In genomic region chr2:37837542-37837941, GRCm38 (mm10) we compare ENCODE assay signal across 24 mouse cellular contexts.
"Had no signal": no experiment of that assay in that cellular context is flagged by ENCODE, and none has a peak within 500 bp of the region (broad histone marks: within the 10 kb centered on the region; RNA-seq: fewer than 3 reads in every experiment).

No protein-coding gene starts in this region.

- H3K36me3 ChIP-seq: heart, embryonic 10.5 days; hindbrain, embryonic 10.5 days; hindbrain, embryonic 12.5 days had no signal

- H3K27me3 ChIP-seq: hindbrain, embryonic 12.5 days; limb, embryonic 12.5 days had no signal

- ATAC-seq: hindbrain, embryonic 16.5 days; inflammation-experienced regulatory T-cells, adult 6 months had no signal

- H3K4me2 ChIP-seq: heart, embryonic 12.5 days; hindbrain, embryonic 12.5 days; hindbrain, embryonic 14.5 days; limb, embryonic 12.5 days; liver, embryonic 11.5 days had no signal

- H3K27ac ChIP-seq: gastrocnemius, adult 2 months; heart, embryonic 10.5 days; hindbrain, embryonic 10.5 days; hindbrain, embryonic 12.5 days; hindbrain, embryonic 14.5 days; layer of hippocampus, adult 2 months; left cerebral cortex, adult 2 months; limb, embryonic 10.5 days; limb, embryonic 12.5 days had no signal

- H3K9me3 ChIP-seq: heart, embryonic 10.5 days; heart, embryonic 12.5 days; hindbrain, embryonic 10.5 days; hindbrain, embryonic 12.5 days; limb, embryonic 10.5 days; limb, embryonic 12.5 days had no signal

- H3K4me3 ChIP-seq: gastrocnemius, adult 2 months; heart, embryonic 10.5 days; heart, embryonic 12.5 days; hindbrain, embryonic 10.5 days; hindbrain, embryonic 12.5 days; layer of hippocampus, adult 2 months; left cerebral cortex, adult 2 months; limb, embryonic 10.5 days; limb, embryonic 12.5 days had no signal

- H3K9ac ChIP-seq: heart, embryonic 12.5 days; hindbrain, embryonic 12.5 days; hindbrain, embryonic 14.5 days; limb, embryonic 12.5 days had no signal

- DNase-seq: gastrocnemius, adult 2 months; gastrocnemius, postnatal 10 days; gastrocnemius, postnatal 25 days; heart, adult 18-20 months; heart, postnatal 10 days; heart, postnatal 4 days; kidney, adult 11 months; kidney, adult 2 months; kidney, postnatal 10 days; kidney, postnatal 25 days; kidney, postnatal 4 days; liver had no signal
